Mouse (Mus musculus): Measurements from ENCODE around the gene Gm43517.

Gm43517 gene

DNA sequence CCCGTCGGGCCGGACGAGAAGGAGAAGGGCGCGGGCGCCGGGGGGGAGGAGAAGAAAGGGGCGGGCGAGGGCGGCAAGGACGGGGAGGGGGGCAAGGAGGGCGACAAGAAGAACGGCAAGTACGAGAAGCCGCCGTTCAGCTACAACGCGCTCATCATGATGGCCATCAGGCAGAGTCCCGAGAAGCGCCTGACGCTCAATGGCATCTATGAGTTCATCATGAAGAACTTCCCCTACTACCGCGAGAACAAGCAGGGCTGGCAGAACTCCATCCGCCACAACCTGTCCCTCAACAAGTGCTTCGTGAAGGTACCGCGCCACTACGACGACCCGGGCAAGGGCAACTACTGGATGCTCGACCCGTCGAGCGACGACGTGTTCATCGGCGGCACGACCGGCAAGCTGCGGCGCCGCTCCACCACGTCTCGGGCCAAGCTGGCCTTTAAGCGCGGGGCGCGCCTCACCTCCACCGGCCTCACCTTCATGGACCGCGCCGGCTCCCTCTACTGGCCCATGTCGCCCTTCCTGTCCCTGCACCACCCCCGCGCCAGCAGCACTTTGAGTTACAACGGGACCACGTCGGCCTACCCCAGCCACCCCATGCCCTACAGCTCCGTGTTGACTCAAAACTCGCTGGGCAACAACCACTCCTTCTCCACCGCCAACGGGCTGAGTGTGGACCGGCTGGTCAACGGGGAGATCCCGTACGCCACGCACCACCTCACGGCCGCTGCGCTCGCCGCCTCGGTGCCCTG lies at the start of gene Gm43517:
Gene Gm43517 (plus strand): TSS at position 299 of the 755 bp plus-strand sequence.
- DNase-seq (ENCODE audit: low spot score): no peak

DNA sequence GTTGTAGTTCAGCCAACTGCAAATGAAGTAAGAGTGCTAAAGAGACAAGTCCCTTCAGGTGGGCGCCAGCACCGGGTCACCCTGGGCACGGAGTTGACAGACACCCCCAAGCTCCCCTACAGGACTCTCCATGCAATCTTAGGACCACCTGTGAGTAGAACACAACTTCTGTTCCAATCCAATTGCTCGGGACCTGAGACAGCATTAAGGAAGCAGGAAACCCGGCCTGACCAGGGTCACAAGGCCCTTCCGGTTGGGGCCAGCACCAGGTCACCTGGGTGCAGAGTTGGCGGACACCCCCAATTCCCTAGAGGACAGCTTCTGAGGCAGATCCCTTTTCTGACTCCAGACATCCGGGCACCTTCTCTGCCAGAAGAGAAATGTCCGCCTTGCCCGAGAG lies 35.3 kb upstream of the Gm43517 start:
- DNase-seq (ENCODE audit: low spot score): no peak

DNA sequence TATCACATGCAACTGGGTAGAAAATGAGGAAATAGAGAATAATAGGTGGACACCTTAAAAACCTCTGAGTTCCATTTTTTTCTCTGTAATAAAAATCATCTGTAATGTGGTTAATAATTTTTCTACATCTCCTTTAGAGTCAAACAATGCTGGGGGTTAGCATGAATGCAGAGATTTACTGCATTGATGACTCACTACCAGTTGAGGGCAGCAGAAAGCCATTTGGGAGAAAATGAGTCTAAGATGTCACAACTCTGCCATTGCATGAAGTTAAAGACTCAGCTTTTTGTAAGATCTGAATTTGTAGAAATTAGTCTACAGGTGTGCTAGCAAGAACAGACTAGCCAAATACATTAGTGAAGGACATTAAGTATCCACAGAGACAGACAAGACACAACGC lies 16.0 kb upstream of the Gm43517 start:
- no peak for DNase-seq (ENCODE audit: low spot score)

DNA sequence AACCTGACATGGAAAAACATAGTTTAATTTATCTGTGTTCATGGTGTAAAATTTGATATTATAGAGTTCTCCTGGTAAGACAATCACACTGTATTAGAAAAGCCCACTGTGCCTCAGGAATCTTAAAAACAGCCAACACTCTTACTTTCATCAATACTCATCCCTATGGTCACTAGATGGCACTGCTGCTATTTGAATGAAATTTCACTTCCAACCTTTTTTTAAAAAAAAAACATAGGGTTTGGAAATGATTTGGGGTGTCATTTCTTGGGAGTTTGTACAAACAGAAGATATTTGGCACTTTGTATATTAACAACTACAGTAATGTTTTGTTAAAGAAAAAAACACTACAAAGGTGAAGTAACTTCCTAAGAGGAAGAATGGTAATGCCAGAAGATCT lies 12.8 kb upstream of the Gm43517 start:
- no peak for DNase-seq (ENCODE audit: low spot score)

DNA sequence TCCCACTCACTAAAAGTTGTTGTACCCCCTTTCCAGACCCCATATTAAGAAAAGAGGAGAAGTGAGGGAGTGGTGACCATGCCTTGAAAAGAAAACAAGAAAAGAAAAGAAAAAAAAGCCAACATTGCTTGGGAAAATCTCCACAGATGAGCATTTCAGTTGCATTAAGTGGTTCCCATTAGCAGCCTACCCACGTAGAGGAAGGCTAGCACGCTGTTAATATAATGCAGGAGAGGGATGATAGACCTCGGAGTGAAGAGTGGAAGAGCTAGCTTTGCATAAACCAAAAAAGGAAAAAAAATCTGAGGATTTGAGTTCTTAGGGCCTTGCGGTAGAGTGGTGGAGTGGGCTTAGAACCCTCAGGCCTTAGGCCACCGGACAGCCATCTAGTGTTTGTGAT lies 11.8 kb upstream of the Gm43517 start:
- no peak for DNase-seq (ENCODE audit: low spot score)

DNA sequence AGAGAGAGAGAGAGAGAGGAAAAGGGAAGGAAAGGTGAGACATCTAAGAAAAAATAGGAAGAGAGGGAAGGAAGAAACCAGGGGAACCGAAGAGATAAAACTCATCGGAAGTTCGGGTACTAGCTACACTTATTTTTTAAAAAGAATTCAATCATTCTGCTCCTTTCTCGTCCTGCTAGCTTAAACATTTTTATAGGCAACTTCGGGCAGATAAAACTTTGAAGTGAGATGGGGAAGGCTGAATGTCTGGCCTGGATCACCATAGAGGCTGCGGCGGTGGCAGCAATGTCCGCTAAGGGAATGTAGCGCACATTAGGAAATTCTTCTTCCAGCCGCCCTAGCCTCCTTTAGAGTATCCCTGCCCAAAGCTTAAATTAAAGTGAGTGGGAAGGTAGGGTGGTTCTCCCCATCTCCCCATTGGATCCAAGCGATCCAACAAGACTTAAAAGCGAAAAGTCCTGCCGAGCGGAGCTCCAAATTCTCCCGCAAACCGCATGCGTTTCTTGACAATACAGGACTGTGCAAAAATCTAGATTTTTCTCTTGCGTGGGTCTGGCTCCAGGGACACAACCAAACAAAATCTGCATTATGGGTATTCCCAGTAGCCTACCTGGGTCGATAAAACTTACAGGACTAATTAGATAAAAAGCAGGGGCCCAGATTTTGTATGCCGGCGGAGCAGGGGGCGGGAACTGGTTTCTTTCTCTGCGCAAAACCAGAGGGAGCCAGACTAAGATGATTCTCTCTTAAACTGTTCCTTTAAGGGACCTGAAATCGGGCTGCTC lies 11.0 kb upstream of the Gm43517 start:
- DNase-seq (ENCODE audit: low spot score): no peak

DNA sequence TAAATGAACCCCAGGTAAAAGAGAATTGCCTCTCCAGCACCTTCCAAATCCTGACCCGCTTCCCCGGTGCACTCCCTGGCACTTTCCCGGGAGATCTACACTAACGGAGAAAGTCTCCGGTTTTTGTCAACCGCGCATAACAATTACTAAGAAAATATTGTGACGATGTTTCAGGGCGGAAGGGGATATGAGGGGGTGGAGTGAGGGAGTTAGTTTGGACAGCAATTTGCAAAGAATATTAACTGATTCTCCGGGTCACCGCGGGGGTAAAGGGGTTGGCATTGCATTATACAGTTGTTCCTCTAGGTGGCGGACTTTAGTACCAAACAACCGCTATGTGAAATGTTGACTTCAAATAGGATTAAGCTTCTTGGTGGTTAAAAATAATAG lies 10.4 kb upstream of the Gm43517 start:
- DNase-seq (ENCODE audit: low spot score): no peak

DNA sequence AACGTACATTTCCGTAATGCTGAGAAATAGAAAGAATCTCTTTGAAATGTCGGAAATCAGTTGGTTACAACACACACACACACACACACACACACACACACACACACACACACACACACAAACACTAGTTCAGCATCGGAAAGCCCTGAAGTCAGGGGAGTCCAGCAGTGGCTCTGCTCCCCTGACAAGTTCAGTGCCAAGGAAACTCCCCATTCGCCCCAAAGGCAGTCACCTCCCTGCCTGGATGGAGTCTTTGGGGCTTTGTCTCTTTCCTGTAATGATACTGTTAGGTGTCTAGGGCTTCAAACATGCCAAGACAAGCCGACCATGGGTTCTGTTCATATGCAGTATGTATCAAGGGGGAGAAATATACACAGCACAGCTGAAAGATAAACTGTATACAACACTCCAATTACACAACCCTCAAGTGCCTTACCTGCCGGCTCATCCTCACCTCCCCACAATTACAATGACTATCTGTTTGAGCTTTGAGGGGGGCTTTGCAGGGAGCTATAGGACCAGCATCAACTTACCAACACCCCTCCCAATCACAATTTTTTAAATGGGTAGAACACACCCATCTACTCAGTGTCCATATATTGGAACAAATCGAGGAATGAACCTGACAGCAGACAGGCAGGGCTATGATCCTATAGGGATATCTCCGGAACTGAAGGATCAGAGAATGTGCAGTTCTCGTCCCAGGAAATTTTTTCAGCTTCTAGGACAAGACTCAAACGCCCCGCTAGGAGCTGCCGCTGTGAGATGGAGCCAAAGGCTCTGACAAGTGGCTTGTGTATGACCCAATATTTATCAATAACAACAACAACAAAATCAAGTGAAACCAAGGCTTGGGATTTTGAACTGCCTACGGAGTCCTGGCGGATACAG lies 9.3 kb upstream of the Gm43517 start:
- no peak for DNase-seq (ENCODE audit: low spot score)

DNA sequence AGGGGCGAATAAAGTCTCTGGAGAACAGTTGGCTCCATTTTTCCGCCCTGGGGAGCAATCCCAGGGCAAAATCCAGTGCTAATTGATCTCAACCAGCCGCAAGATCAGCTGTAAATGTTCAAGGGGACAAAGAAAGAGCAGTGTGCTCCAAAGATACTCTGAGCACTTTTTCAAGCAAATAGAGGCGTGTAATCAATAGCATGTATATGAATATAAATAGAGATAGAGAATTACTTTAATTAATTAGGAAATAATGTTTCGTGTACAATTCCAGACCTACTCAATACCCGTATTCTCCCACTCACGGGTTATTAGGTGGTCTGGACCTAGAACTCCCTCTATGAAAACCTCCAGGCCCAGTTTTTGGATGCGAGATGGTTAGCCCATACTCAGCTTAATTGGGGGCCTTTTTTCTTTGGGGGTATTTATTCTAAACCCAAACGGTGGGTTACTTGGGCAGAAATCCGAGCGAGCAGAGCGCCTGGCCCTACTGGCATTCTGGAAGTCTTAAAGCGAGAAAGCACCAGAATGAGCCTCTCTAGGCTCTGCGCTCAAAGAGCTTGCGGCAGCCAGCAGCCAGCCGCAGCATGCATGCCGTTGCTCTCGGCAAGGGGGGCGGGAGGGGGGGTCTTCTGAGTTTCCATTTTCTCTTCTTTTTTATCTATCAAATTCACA lies 8.5 kb upstream of the Gm43517 start:
- no peak for DNase-seq (ENCODE audit: low spot score)

DNA sequence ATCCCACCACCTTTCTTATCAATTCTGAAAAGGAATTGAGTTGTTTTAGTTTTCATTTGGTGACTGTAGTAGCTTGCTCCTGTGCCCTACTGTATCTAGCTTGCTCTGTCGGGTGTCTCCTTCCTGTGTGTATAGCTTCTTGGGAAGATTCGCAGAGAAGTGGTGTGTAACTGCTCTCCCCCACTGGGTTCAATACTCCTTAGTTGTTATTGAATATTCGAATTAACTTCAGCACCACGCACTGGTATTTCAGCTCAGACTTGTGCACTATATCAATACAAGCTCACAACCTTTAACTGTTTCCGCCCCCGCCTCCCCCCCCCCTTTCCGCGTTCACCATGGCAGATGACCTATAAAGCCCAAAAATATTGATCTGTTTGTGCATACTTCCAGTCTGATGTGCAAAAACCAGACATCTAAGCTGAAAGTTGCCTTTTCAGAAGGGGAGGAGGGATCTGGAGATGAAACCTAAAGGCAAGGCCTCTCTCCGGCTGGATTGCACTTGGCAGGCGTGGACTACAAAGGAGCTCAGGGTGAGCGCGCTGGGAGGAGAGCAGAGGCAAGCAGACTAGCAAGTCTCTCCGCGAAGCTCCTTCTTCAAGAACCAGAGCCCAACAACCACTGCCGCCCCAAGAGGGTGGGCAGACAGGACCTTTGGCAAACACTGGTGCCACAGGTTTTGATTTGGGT lies 7.5 kb upstream of the Gm43517 start:
- no peak for DNase-seq (ENCODE audit: low spot score)

DNA sequence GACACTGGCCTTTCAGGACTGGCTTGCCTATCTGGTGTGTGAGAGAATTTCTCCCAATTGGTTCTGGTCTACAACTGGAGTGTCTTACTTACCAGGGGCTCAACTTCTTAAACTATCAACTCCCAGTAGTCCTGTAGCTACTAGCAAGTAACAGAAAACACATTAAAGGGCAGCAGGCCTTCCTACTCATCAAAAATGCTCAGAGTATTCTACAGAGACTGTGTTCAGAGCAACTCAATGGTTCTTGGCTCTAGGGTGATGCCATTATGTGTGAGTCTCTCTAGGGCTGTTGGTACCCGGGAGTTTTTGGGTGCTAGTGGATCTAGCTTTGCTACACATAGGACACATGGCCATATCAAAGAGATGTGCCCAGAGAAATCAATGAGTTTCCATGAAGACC lies 6.1 kb upstream of the Gm43517 start:
- no peak for DNase-seq (ENCODE audit: low spot score)

DNA sequence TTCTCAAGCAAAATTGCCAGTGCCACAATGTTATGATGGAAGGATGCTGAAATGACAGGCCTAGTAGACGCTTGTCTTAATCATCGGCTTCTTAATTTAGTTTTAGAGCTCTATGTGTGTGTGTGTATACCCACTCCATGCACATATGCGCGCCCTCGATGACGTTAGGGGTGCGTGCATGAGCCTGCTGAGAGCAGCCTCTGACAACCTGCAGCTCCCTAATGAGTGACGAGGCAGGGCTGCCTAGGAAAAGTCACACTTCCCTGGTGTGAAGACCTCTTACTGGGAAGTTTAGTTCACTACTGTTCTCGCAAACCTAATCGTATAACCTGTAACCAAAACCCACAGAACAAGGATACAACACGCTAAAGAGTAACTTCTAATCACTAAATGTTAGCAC lies 5.5 kb upstream of the Gm43517 start:
- no peak for DNase-seq (ENCODE audit: low spot score)

DNA sequence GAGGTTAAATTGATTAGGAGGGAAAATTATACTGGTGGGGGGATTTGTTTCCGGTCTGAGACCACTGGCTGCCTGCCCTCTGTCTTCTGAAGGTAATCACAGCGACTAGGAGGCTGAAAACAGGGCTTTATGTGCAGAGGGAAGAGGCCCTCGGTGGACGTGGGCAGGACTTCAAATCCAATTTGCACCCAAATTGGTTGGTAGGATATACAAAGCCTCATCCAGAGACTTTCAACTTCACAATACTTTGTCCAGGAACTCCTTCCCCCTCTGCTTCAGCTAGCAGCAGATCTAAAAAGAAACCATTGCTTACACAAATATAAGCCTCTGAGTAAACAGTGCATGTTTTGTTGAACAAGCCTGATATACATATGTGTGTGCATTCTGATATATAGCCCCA lies 4.5 kb upstream of the Gm43517 start:
- DNase-seq (ENCODE audit: low spot score): no peak

DNA sequence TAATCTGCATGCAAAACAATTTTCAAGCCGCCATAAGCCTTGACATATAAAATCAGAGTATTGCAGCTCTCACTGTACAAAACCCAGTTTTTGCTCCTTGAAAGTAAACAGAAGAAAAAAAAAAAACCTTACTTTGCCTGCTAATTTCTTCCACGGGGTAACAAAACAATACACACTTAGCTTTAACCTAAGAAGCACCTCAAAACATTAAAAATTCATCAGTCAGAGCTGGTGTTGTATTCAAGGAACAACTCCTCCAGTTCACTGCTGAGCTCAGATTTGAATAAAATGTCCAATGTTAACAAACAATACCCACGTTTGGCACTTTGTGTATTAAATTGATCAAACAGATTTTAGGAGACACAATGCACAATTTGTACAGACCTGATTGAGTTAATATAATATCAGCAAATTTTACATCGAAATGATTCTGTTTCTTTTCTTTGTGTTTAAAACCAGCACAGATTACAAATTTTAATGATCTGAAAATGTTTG lies 3.9 kb upstream of the Gm43517 start:
- DNase-seq (ENCODE audit: low spot score): no peak

DNA sequence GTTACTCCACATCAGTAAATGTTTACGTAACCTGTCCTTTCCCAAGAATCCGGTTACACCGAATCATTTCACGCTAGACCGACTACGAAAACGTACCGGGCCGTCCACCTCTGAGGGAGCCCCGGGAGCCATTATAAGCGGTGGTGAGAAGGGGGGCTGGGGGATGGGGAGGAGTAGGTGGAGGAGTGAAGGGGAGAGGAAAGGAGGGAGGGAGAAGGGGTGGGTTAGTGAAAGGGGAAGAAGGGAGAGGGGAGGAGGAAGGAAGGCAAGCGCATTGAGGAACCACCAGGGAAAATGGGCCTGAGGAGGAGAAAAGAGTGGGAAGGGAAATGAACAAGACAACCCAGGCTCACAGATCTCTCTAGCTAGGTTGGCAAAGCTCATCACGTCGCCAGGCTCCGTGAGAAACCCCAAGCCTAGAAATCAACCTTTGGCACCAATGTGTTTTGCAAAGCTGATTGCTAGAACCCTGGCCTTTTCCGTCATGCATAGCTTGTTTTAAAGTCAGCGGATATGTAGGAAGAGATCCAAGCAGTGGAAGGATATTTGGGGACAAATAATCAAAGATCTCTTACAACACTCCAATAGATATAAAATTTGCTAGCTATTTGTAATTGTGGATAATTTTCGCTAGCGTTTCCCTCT lies 3.1 kb upstream of the Gm43517 start:
- DNase-seq (ENCODE audit: low spot score): no peak

DNA sequence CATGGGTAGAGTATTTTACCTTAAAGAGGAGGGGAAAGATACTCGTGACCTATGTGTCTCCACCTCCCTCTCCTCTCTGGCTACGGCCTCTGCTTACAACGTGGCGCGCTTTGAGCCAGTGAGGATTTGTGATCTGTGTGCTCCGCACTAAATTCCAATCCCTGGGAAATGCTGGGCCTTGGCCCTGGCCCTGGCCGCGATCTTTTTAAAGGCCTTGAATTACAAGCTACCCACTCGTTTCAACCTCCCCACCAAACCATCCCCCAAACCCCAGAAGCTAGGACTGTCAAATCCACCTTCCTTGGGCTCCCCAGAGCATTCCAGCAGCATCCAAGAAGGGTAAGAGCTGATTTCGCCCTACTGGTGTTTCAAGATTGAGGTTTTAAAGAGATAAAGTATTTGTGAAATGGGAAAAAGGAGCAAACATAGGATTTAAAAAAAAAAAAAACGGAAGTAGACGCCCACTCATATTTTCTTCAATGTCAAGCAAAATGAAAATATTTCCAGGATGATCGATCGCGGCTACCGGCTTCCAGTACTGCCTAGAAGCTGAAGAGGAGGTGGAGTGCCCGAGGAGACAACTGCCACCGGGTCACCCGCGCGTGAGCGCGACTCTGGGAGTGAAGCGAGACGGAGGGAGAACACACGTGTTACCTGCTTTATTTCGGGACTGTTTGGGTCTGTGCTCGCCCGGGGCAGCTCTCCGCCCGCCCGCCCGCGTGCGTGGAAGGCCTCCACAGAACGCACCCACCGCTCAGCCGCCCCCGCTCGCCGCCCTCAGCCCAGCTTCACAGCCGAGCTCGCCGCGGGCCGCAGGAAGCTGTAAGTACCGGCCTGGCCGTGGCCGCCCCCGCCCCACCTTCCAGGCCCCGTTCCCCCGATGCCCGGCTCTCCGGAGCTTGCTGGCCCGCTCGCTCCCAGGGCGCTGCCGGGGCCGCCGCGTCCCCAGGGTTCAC lies 2.1 kb upstream of the Gm43517 start, which contains the start of gene Foxg1:
Gene Foxg1 (plus strand): TSS at position 96 of the 956 bp plus-strand sequence.
- DNase-seq (ENCODE audit: low spot score): no peak

DNA sequence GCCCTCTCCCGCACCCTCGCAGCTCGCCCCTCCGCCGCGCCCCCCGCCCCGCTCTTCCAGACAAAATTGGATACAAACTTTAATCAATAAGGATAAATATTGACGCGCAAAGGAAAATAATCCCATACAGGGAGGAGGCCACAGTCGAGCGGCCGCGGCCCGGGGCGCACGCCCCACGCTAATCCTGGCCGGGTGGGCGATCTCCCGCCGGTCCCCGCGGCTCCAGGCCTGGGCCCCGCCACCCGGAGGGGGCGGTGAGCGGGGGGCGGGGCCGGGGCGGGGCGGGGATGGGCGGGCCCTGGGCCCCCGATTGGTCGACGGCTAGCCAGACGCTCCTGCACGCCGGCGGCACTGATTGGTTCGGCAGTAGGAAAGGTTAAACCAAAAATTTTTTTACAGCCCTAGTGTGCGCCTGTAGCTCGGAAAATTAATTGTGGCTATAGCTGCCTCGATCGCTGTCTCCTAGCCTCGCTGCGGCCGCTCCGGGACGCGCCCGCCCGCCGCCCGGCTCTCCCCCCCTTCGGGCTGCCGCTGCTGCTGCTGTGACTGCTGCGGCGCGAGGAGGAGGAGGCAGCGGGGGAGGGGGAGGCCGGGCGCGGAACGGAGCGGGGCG lies 1.3 kb upstream of the Gm43517 start:
- DNase-seq (ENCODE audit: low spot score): no peak

DNA sequence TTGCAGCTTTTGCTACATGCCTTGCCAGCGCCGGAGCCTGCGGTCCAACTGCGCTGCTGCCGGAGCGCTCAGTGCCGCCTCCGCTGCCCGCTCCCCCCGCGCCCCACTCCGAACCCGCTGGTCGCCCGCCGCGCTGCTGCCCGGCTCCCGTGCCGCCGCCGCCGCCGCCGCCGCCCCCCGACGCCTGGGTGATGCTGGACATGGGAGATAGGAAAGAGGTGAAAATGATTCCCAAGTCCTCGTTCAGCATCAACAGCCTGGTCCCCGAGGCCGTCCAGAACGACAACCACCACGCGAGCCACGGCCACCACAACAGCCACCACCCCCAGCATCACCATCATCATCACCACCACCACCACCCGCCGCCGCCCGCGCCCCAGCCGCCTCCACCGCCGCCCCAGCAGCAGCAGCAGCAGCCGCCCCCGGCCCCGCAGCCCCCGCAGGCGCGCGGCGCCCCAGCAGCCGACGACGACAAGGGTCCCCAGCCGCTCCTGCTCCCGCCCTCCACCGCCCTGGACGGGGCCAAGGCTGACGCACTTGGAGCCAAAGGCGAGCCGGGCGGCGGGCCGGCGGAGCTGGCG lies 589 bp upstream of the Gm43517 start:
- no peak for DNase-seq (ENCODE audit: low spot score)

DNA sequence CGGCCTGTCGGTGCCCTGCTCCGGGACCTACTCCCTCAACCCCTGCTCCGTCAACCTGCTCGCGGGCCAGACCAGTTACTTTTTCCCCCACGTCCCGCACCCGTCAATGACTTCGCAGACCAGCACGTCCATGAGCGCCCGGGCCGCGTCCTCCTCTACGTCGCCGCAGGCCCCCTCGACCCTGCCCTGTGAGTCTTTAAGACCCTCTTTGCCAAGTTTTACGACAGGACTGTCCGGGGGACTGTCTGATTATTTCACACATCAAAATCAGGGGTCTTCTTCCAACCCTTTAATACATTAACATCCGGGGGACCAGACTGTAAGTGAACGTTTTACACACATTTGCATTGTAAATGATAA lies 637 bp downstream of the Gm43517 start:
- DNase-seq (ENCODE audit: low spot score): no peak

All from urinary bladder, postnatal 10 days (tissue).